Mouse (Mus musculus) bone marrow macrophage, adult 2 months (primary cell): ENCODE data around the gene Fbxo36.

Experiments
- CTCF ChIP-seq: IDR thresholded peaks from 2 replicates; pipeline ENCODE4 v1.5.1; 2012; ENCODE audit warnings: low read depth, mild to moderate bottlenecking, low read length, moderate library complexity
- POLR2A ChIP-seq: IDR thresholded peaks from 2 replicates; pipeline ENCODE4 v1.6.1; 2012; ENCODE audit warnings: mild to moderate bottlenecking, low read depth, low read length, borderline replicate concordance

- TF ChIP-seq POLR2A (no peak), CTCF (no peak)
Observed at GRCm38 (mm10) chr1:84839309-84840017, at the start of gene Fbxo36.
